Mouse (Mus musculus) CH12.LX (cell line): ENCODE results near the gene Vinac1. TPM values are rescaled to one million over a fixed set of nuclear protein-coding genes. Genes with fewer than 3 reads are reported as not detected.

Experiments used
- DNase-seq: peaks from one replicate; pipeline ENCODE4 v3.0.0-alpha.2; 2013; ENCODE audit errors: extremely low read depth
- H3K27ac ChIP-seq: 2 replicates; pipeline ENCODE4 v1.5.1; 2012; ENCODE audit warnings: low read depth, mild to moderate bottlenecking, control low read depth, moderate library complexity; ENCODE audit not compliant: insufficient read depth
- H3K27me3 ChIP-seq: replicated peaks from 2 replicates; pipeline ENCODE3; 2012; ENCODE audit warnings: inconsistent platforms
- H3K36me3 ChIP-seq, 2 experiments: replicated peaks in 1 of 2; 2 replicates each; pipeline versions ENCODE3 to v1.6.1; 2012; ENCODE audit warnings: inconsistent platforms in 1 of 2, low read length in 1 of 2, mild to moderate bottlenecking in 1 of 2, mixed read lengths in 1 of 2, moderate library complexity in 1 of 2; ENCODE audit not compliant: control insufficient read depth in 1 of 2, insufficient read depth in 1 of 2
- H3K4me1 ChIP-seq, 2 experiments: 2 replicates each; pipeline ENCODE4 v1.6.1; 2012; ENCODE audit warnings: inconsistent platforms in 1 of 2, moderate library complexity in 1 of 2; ENCODE audit not compliant: insufficient read depth in 2 of 2, control insufficient read depth in 1 of 2
- H3K4me2 ChIP-seq: 2 replicates; pipeline ENCODE4 v1.6.1; 2012; ENCODE audit warnings: low read depth, mild to moderate bottlenecking, control low read depth; ENCODE audit not compliant: poor library complexity, insufficient read depth, severe bottlenecking
- H3K4me3 ChIP-seq, 3 experiments: fragments of 150-350 bp in 1 of 3; sonication (generic) in 1 of 3; replicated peaks in 1 of 3; 2 replicates each; pipeline versions ENCODE3 to v1.5.1; 2011 to 2012; ENCODE audit warnings: low read depth in 2 of 3, low read length in 2 of 3, mild to moderate bottlenecking in 2 of 3, moderate library complexity in 2 of 3, control low read depth in 1 of 3, improper control_type of control experiment in 1 of 3, inconsistent platforms in 1 of 3, mixed read lengths in 1 of 3; ENCODE audit not compliant: poor library complexity in 1 of 3
- H3K79me2 ChIP-seq: replicated peaks from 2 replicates; pipeline ENCODE4 v1.6.1; 2012; ENCODE audit warnings: mild to moderate bottlenecking, moderate library complexity; ENCODE audit not compliant: control insufficient read depth, poor library complexity, insufficient read depth, severe bottlenecking; ENCODE audit errors: extremely low read depth
- H3K9ac ChIP-seq: 2 replicates; pipeline ENCODE4 v1.6.1; 2012; ENCODE audit warnings: low read depth, mild to moderate bottlenecking, control low read depth, moderate library complexity; ENCODE audit not compliant: insufficient read depth
- H3K9me3 ChIP-seq: replicated peaks from 2 replicates; pipeline ENCODE3; 2012; ENCODE audit warnings: low read length, inconsistent platforms, mixed read lengths
- CHD1 ChIP-seq: IDR thresholded peaks from 2 replicates; pipeline ENCODE4 v1.6.1; 2012; ENCODE audit warnings: low read depth, low read length, improper control_type of control experiment, inconsistent platforms
- CHD2 ChIP-seq: IDR thresholded peaks from 2 replicates; pipeline ENCODE4 v1.6.1; 2011; ENCODE audit warnings: low read length, improper control_type of control experiment
- ELF1 ChIP-seq: IDR thresholded peaks from 2 replicates; pipeline ENCODE4 v1.6.1; 2014; ENCODE audit warnings: low read depth, mild to moderate bottlenecking, inconsistent platforms, low read length, improper control_type of control experiment
- EP300 ChIP-seq: IDR thresholded peaks from 2 replicates; pipeline ENCODE4 v1.6.1; 2011; ENCODE audit warnings: low read length, improper control_type of control experiment
- ETS1 ChIP-seq: conservative IDR thresholded peaks from 2 replicates; pipeline ENCODE4 v1.6.1; 2012; ENCODE audit warnings: low read depth, mild to moderate bottlenecking, inconsistent platforms, low read length, improper control_type of control experiment, moderate library complexity
- GABPA ChIP-seq: IDR thresholded peaks from 2 replicates; pipeline ENCODE4 v1.6.1; 2012; ENCODE audit warnings: low read depth, low read length, improper control_type of control experiment, inconsistent platforms; ENCODE audit not compliant: insufficient replicate concordance
- IRF4 ChIP-seq: IDR thresholded peaks from 2 replicates; pipeline ENCODE4 v1.6.1; 2014; ENCODE audit warnings: low read depth, mild to moderate bottlenecking, inconsistent platforms, low read length, improper control_type of control experiment
- JUN ChIP-seq: IDR thresholded peaks from 2 replicates; pipeline ENCODE4 v1.6.1; 2011; ENCODE audit warnings: low read depth, mild to moderate bottlenecking, low read length, improper control_type of control experiment, moderate library complexity; ENCODE audit not compliant: insufficient read depth
- KAT2A ChIP-seq: IDR thresholded peaks from 2 replicates; pipeline ENCODE4 v1.6.1; 2012; ENCODE audit warnings: low read length, improper control_type of control experiment, inconsistent platforms; ENCODE audit not compliant: insufficient replicate concordance
- MAFK ChIP-seq: IDR thresholded peaks from 2 replicates; pipeline ENCODE4 v1.6.1; 2011; ENCODE audit warnings: low read length, improper control_type of control experiment; ENCODE audit not compliant: insufficient replicate concordance
- MAX ChIP-seq: IDR thresholded peaks from 2 replicates; pipeline ENCODE4 v1.6.1; 2011; ENCODE audit warnings: low read length, improper control_type of control experiment
- MXI1 ChIP-seq: IDR thresholded peaks from 2 replicates; pipeline ENCODE4 v1.6.1; 2011; ENCODE audit warnings: mild to moderate bottlenecking, low read depth, low read length, improper control_type of control experiment
- MYC ChIP-seq: IDR thresholded peaks from 2 replicates; pipeline ENCODE4 v1.6.1; 2011; ENCODE audit warnings: low read depth, mild to moderate bottlenecking, improper control_type of control experiment, low read length
- POLR2AphosphoS2 ChIP-seq: IDR thresholded peaks from 2 replicates; pipeline ENCODE4 v1.6.1; 2011; ENCODE audit warnings: low read depth, low read length, improper control_type of control experiment
- RAD21 ChIP-seq: IDR thresholded peaks from 2 replicates; pipeline ENCODE4 v1.6.1; 2011; ENCODE audit warnings: low read depth, mild to moderate bottlenecking, low read length, improper control_type of control experiment, moderate library complexity
- RCOR1 ChIP-seq: conservative IDR thresholded peaks from 2 replicates; pipeline ENCODE4 v1.6.1; 2012; ENCODE audit warnings: low read depth, mild to moderate bottlenecking, inconsistent platforms, low read length, improper control_type of control experiment
- SIN3A ChIP-seq: IDR thresholded peaks from 2 replicates; pipeline ENCODE4 v1.6.1; 2012; ENCODE audit warnings: low read length, improper control_type of control experiment, inconsistent platforms
- UBTF ChIP-seq: IDR thresholded peaks from 2 replicates; pipeline ENCODE4 v1.6.1; 2012; ENCODE audit warnings: low read depth, mild to moderate bottlenecking, inconsistent platforms, low read length, improper control_type of control experiment, moderate library complexity
- USF2 ChIP-seq: conservative IDR thresholded peaks from 2 replicates; pipeline ENCODE4 v1.6.1; 2011; ENCODE audit warnings: low read depth, low read length, improper control_type of control experiment
- dilution Hi-C: fragments of 300-500 bp; cut with MboI; formaldehyde crosslinking; loops from 2 replicates; pipeline ENCODE4 v1.14.3; 2020; ENCODE audit warnings: low sequenced_read_pairs; ENCODE audit not compliant: extremely low pct_unique_long_range_greater_than_20kb, extremely low pct_ligation_motif_present
- in situ Hi-C: fragments of 300-500 bp; cut with MboI; formaldehyde crosslinking; loops from 3 replicates; pipeline ENCODE4 v1.14.3; 2019; ENCODE audit warnings: low sequenced_read_pairs, low pct_ligation_motif_present, low pct_unique_long_range_greater_than_20kb, mixed read lengths
- polyA plus RNA-seq: library from polyadenylated mRNA; unstranded; fragments of >175 nt; gene quantifications from 2 replicates; pipeline ENCODE4 v1.2.1, GENCODE M21; 2012; ENCODE audit warnings: low read depth; ENCODE audit not compliant: insufficient read length
- total RNA-seq, 2 experiments: library from RNA; depleted of rRNA; stranded (reverse); fragments of 300-350 nt in 1 of 2; fragments of >200 nt in 1 of 2; gene quantifications; 2 replicates each; pipeline ENCODE4 v1.2.3; 2012 to 2014

Vinac1 gene
- total and polyA plus RNA-seq, 3 experiments = 0.06 TPM; not detected in 2

DNA sequence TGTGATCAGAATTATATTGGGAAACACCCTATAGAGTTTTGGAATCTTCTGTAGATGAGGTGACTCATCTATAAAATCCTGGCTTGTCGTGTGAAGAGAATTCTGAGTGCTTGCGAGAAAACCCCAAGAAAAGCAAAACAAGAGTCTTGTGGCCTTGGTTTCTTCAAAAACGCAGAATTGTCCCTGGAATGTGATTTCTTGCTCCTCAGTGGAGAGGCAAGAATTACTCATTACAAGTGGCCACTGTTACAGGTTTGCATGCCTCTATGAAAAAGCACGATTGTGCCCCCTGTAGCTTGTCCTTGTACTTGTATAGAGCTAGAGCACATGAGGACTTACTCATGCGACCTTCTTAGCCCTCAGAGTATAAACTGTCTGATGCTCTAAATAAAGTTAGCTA lies 12.6 kb downstream of the Vinac1 start:
- Histone ChIP-seq H3K4me2 (no peak overlapping the region), H3K36me3 (no peaks in the 10 kb centered on the region), H3K4me3 (no peak overlapping the region), H3K79me2 (no peaks in the 10 kb centered on the region), H3K4me1 (peaks cover 0 to 2% of the 10 kb centered on the region in 2 experiments; a peak in 2 of 4 replicates), H3K27ac (no peak overlapping the region), H3K9ac (no peak overlapping the region), H3K27me3 (peaks cover 3% of the 10 kb centered on the region), H3K9me3 (no peaks in the 10 kb centered on the region)
- TF ChIP-seq POLR2AphosphoS2 = no peak
- no peak for TF ChIP-seq KAT2A
- TF ChIP-seq EP300 = no peak
- TF ChIP-seq MAFK = no peak
- TF ChIP-seq MAX = no peak
- no peak for TF ChIP-seq GABPA
- TF ChIP-seq MXI1 = no peak
- TF ChIP-seq MYC = no peak
- TF ChIP-seq JUN = no peak
- no peak for TF ChIP-seq SIN3A
- TF ChIP-seq ETS1 = no peak
- no peak; the same call in 1 of the 2 replicates for TF ChIP-seq RAD21
- TF ChIP-seq RCOR1 = no peak
- no peak for TF ChIP-seq CHD2
- no peak for DNase-seq
- in situ Hi-C loops = no loop called here
- dilution Hi-C loops = no loop called here

DNA sequence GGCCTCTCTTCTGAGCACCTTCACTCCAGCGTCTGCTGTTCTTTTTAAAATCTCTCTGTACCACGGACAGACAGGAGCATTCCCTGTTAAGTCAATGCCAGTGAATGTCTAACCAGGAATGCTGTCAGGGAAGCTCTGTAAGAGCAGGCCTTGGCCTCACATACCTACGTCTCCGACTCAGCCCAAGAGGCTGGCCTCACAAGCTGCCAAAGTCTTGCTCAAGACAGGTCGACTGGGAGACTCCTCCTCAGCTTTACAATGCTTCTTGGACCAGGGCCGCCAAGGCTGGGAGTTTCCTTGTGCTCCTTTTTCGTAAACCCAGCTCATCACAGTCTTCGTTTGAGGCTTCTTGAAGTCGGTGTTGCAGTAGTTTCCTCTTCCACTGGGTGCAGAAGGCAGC lies 23.2 kb downstream of the Vinac1 start:
- no peak overlapping the region for H3K27ac ChIP-seq
- no peaks in the 10 kb centered on the region for H3K79me2 ChIP-seq
- TF ChIP-seq MYC (no peak), CHD1 (no peak), ELF1 (no peak), USF2 (no peak), UBTF (no peak), RAD21 (no peak), IRF4 (no peak)
- dilution Hi-C loops (no loop called here), in situ Hi-C loops (no loop called here)
- DNase-seq = no peak
- no peak overlapping the region for H3K4me2 ChIP-seq
- H3K4me3 ChIP-seq = no peak overlapping the region
- H3K9me3 ChIP-seq = no peaks in the 10 kb centered on the region
- H3K27me3 ChIP-seq = no peaks in the 10 kb centered on the region
- H3K4me1 ChIP-seq = no peaks in the 10 kb centered on the region
- no peak overlapping the region for H3K9ac ChIP-seq
- no peaks in the 10 kb centered on the region for H3K36me3 ChIP-seq
